Mouse (Mus musculus) midbrain, embryonic 16.5 days (tissue): Measurements from ENCODE around the gene Adprhl2. TPM values are rescaled to one million over a fixed set of nuclear protein-coding genes. Genes with fewer than 3 reads are reported as not detected.

Experiments used
- ATAC-seq: fragments of 200-750 bp; cut with Nextera tagmentation; 2 replicates; pipeline ENCODE4 v1.8.0; 2017; ENCODE audit warnings: moderate TSS enrichment
- H3K27ac ChIP-seq: fragments of 300-500 bp; sonication (generic); 2 replicates; pipeline ENCODE4 v1.5.1; 2014; ENCODE audit warnings: mild to moderate bottlenecking, low read length, mixed read lengths
- H3K27me3 ChIP-seq: fragments of 300-500 bp; sonication (generic); 2 replicates; pipeline ENCODE4 v1.6.1; 2014; ENCODE audit warnings: low read depth, low read length, mixed read lengths; ENCODE audit not compliant: control insufficient read depth, insufficient read depth
- H3K36me3 ChIP-seq: fragments of 300-500 bp; sonication (generic); 2 replicates; pipeline ENCODE4 v1.6.1; 2014; ENCODE audit warnings: mild to moderate bottlenecking, low read length, moderate library complexity, mixed read lengths; ENCODE audit not compliant: control insufficient read depth, insufficient read depth
- H3K4me1 ChIP-seq: fragments of 300-500 bp; sonication (generic); 2 replicates; pipeline ENCODE4 v1.6.1; 2014; ENCODE audit warnings: mild to moderate bottlenecking, low read length, mixed read lengths; ENCODE audit not compliant: control insufficient read depth, insufficient read depth
- H3K4me2 ChIP-seq: fragments of 300-500 bp; sonication (generic); 2 replicates; pipeline ENCODE4 v1.6.1; 2014; ENCODE audit warnings: mild to moderate bottlenecking, low read length, mixed read lengths
- H3K4me3 ChIP-seq: fragments of 300-500 bp; sonication (generic); 2 replicates; pipeline ENCODE4 v1.5.1; 2014; ENCODE audit warnings: low read depth, mild to moderate bottlenecking, low read length, moderate library complexity, mixed read lengths
- H3K9ac ChIP-seq: fragments of 300-500 bp; sonication (generic); 2 replicates; pipeline ENCODE4 v1.6.1; 2014; ENCODE audit warnings: low read depth, low read length, mixed read lengths
- H3K9me3 ChIP-seq: fragments of 300-500 bp; sonication (generic); replicated peaks from 2 replicates; pipeline ENCODE4 v1.6.1; 2014; ENCODE audit warnings: mild to moderate bottlenecking, low read length, mixed read lengths; ENCODE audit not compliant: control insufficient read depth, poor library complexity, severe bottlenecking
- WGBS: fragments of 180-500 bp; shearing (Covaris S2); extraction: QIAGEN DNeasy Blood & Tissue Kit; methylation state at CpG from one replicate; pipeline ENCODE4 v1.1.7; 2014; 5-methylcytosine and 5-hydroxymethylcytosine counted together
- polyA plus RNA-seq: library from polyadenylated mRNA; unstranded; fragments of >200 nt; fragmentation: Nextera tagmentation; extraction: Ambion mirVana; gene quantifications from 2 replicates; pipeline ENCODE4 v1.2.1, GENCODE M21; 2015

The Adprhl2 gene
- polyA plus RNA-seq, 1 experiment from 2014 or later = 83.9 TPM

DNA sequence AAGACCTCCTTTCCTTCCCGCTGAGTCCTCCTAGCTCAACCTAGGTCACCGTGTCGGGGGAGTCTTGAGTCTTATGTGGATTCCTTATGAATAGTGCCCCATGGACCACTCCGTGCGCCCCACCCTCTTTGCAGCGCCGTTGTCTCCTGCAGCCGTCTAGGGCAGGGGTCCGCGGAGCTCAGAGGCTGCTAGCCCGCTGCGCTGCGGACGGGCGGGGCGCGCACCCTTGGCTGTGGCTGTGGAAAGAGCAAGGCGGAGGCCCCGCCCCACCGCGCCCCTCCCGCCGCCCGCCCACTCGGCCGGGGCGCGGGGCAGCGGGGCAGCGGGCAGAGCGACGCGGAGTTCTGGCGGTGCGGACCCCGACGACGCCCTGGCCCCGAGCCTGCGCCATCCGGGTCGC, 35.0 kb downstream of the Adprhl2 start, which contains the start of gene Col8a2:
Gene Col8a2, plus strand, starts transcription at position 302 of the 400 bp plus-strand sequence.
- peak within 1 kb of the TSS; percentile 42 for H3K4me2 ChIP-seq
- peak within 1 kb of the TSS; percentile 32; the same call in 1 of the 2 replicates for H3K9ac ChIP-seq
- peak within 1 kb of the TSS; percentile 22; the same call in 1 of the 2 replicates for H3K4me3 ChIP-seq
- WGBS = 3% methylated on average over 20 of the region's 42 CpGs
- no peak for ATAC-seq
- no peak within 1 kb of the TSS for H3K27ac ChIP-seq
- peaks cover 3% of the 10 kb centered on the region; the same call in 1 of the 2 replicates for H3K4me1 ChIP-seq
- H3K36me3 ChIP-seq = no peaks in the 10 kb centered on the region
- no peaks in the 10 kb centered on the region for H3K9me3 ChIP-seq
- H3K27me3 ChIP-seq = peaks cover 38% of the 10 kb centered on the region

DNA sequence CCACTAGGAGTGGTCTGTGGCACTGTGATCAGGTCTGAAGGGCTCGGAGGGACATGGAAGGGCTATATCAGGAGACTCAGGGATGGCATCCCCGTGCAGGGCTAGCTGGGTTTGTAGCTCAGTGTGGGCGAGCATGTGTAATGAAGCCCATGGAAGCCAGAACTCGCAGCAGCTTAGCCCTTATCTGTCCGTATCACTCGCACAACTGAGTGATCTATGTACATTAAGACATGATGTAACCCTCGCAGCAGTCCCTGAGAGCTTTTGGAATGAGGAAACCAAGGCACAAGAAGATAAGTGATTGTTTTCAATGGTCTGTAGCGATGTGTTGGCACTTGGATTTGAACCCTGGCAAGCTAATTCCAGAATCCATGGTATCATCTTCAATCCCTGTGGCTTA, 37.9 kb downstream of the Adprhl2 start:
- ATAC-seq = no peak
- H3K9ac ChIP-seq = no peak overlapping the region
- H3K27ac ChIP-seq = no peak overlapping the region
- no peak overlapping the region for H3K4me2 ChIP-seq
- peaks cover 37% of the 10 kb centered on the region for H3K27me3 ChIP-seq
- peaks cover 3% of the 10 kb centered on the region; the same call in 1 of the 2 replicates for H3K4me1 ChIP-seq
- no peaks in the 10 kb centered on the region for H3K9me3 ChIP-seq
- no peak overlapping the region for H3K4me3 ChIP-seq
- 90% methylated on average over 8 of the region's 8 CpGs for WGBS
- no peaks in the 10 kb centered on the region for H3K36me3 ChIP-seq

DNA sequence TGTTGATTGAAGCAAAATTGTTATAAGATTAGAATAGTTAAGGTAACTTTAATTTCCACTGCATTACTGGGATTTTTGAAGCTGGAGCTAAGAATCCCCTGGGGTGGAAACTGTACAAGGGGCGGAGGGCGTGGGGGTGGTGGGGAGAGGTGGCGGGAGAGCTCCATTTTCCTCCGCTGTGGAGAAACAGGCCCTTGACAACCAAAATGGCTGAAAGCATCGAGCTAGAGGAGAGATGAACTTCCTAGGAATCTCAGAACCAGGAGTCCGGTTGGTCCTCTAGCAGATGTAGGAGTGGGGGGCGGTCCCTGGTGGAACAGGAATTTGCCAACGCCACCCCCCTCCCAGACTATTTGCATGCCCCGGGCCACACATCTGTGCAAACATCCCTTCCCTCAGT, 39.8 kb downstream of the Adprhl2 start:
- Histone ChIP-seq H3K27me3 (peaks cover 20% of the 10 kb centered on the region), H3K9ac (no peak overlapping the region), H3K27ac (no peak overlapping the region), H3K4me3 (no peak overlapping the region), H3K4me2 (no peak overlapping the region), H3K4me1 (peaks cover 3% of the 10 kb centered on the region; the same call in 1 of the 2 replicates), H3K36me3 (no peaks in the 10 kb centered on the region), H3K9me3 (no peaks in the 10 kb centered on the region)
- WGBS = 71% methylated on average over 9 of the region's 9 CpGs
- no peak for ATAC-seq

DNA sequence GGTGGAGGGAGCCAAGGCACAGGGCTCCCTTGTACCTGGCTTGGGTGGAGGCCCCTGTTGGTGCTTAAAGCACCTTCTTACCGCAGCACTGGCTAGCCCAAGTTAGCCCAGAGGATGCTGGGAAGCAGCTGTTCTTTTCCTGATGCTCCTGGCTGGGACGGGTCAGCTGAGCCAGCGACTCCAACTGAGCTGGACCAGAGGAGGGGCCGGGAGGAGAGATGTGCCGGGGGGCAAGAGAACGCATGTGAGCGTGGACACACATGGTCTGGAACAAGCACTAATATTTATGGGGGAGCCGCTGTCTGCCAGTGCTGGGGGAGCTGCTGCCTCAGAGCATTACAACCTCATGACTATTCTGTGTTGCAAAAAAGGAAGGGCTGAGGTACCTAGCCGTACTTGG, 42.5 kb downstream of the Adprhl2 start:
- H3K4me1 ChIP-seq = no peaks in the 10 kb centered on the region
- ATAC-seq = no peak
- H3K4me2 ChIP-seq = no peak overlapping the region
- H3K4me3 ChIP-seq = no peak overlapping the region
- H3K27ac ChIP-seq = no peak overlapping the region
- 64% methylated on average over 9 of the region's 9 CpGs for WGBS
- no peaks in the 10 kb centered on the region for H3K9me3 ChIP-seq
- H3K36me3 ChIP-seq = peaks cover 7% of the 10 kb centered on the region
- 0 out of 2 replicates have a peak, but pooled peaks cover under 1% of the 10 kb centered on the region for H3K27me3 ChIP-seq
- H3K9ac ChIP-seq = no peak overlapping the region

DNA sequence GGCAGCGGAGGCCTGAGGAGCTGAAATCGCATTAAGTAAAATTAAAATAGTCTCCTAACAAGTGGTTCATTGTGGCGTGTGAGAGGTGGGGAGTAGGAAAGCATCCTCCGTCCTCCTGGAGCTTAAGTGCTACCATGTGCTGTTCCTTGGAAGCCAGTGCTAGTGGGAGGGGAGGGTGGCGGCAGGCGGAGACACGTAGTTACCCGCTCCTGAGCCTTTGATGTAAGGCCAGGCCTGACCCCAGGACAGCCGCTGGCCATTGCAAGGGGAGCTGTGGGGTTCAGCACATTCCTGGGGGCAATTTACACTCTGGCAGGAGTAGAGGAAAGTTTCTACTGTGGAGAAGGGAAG, 43.0 kb downstream of the Adprhl2 start:
- Histone ChIP-seq H3K36me3 (peaks cover 10% of the 10 kb centered on the region), H3K27ac (no peak overlapping the region), H3K9ac (no peak overlapping the region), H3K27me3 (no peaks in the 10 kb centered on the region), H3K4me2 (no peak overlapping the region), H3K4me1 (no peaks in the 10 kb centered on the region), H3K4me3 (no peak overlapping the region), H3K9me3 (no peaks in the 10 kb centered on the region)
- ATAC-seq = no peak
- 36% methylated on average over 9 of the region's 9 CpGs for WGBS

DNA sequence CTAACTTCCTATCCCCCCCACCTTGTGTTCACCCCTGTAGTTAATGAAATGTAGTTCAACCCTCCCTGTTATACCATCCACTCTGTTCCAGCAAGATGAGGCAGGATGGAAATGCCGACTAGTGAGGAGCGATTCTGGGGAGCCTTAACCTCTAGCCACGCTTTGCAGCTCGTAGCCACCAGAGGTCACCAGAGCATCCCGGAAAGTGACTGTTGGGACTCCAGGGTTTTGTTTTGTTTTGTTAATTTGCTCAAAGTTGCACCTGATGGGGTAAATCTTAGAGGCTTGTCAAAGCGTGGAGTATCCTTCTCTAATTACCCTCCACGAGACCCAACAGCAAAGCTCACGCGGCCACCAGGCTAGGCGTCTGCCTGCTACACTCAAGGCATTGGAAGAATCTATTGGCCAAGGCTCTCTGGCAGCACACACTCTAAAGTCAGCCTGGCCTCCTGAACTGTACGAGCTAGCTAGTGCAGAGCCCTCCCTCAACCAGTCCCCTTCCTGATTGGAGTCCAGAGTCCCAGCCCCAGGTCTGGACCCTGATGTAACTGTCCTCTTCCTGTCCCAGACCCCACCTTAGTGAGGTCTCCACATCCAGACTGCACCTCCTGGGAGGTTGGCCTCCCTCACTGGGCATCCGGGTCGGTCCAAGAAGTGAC, 43.5 kb downstream of the Adprhl2 start:
- Histone ChIP-seq H3K4me3 (no peak overlapping the region), H3K36me3 (peaks cover 11% of the 10 kb centered on the region), H3K9me3 (no peaks in the 10 kb centered on the region), H3K4me2 (peak overlapping the region; percentile 8; the same call in 1 of the 2 replicates), H3K9ac (no peak overlapping the region), H3K27ac (no peak overlapping the region), H3K4me1 (no peaks in the 10 kb centered on the region), H3K27me3 (no peaks in the 10 kb centered on the region)
- peak; percentile 60 for ATAC-seq
- WGBS = 6% methylated on average over 13 of the region's 13 CpGs

DNA sequence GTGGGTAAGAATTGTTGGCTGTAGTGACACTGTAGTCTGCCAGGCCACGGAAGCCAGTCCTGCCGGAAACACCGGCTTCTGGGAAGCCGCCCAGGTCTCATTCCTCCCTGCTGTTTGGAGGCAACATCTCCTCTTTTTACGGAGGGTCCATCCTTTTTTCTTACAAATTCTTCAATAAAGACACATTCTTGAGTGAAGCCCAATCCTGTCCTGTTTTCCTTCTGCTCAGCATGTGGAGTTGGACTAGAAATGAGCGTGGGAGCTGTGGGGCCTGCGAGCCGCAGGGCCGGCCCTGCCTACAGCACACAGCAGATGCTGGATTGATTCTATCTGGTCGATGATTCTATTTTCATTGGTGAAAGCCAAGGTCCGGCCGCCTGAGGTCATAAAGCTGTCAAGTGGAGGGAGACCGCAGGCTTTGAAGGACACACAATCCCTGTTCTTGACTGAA, 45.8 kb downstream of the Adprhl2 start:
- no peak for ATAC-seq
- Histone ChIP-seq H3K4me2 (no peak overlapping the region), H3K9me3 (no peaks in the 10 kb centered on the region), H3K4me1 (no peaks in the 10 kb centered on the region), H3K4me3 (no peak overlapping the region), H3K27ac (no peak overlapping the region), H3K27me3 (no peaks in the 10 kb centered on the region), H3K36me3 (peaks cover 11% of the 10 kb centered on the region), H3K9ac (no peak overlapping the region)
- WGBS = 92% methylated on average over 13 of the region's 13 CpGs

DNA sequence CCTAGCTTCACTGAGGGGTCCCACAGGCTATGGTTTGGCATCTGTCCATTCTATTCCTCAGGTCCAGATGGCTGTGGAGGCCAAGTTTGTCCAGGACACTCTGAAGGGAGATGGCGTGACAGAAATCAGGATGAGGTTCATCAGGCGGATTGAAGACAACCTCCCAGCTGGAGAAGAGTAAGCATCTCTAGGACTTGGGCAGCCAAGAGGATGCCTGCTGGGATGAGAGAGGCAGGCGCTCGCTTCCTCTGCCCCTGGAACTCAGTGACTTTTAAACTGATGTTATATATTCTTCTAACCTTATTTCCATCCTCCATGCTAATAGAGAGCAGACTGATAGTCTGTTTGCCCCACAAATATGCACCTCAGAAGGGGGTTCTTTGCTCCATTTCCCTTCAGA, 46.4 kb downstream of the Adprhl2 start:
- Histone ChIP-seq H3K4me1 (no peaks in the 10 kb centered on the region), H3K36me3 (peaks cover 11% of the 10 kb centered on the region), H3K4me2 (no peak overlapping the region), H3K27ac (no peak overlapping the region), H3K9ac (no peak overlapping the region), H3K9me3 (no peaks in the 10 kb centered on the region), H3K27me3 (no peaks in the 10 kb centered on the region), H3K4me3 (no peak overlapping the region)
- ATAC-seq = no peak
- WGBS = 97% methylated on average over 4 of the region's 4 CpGs

DNA sequence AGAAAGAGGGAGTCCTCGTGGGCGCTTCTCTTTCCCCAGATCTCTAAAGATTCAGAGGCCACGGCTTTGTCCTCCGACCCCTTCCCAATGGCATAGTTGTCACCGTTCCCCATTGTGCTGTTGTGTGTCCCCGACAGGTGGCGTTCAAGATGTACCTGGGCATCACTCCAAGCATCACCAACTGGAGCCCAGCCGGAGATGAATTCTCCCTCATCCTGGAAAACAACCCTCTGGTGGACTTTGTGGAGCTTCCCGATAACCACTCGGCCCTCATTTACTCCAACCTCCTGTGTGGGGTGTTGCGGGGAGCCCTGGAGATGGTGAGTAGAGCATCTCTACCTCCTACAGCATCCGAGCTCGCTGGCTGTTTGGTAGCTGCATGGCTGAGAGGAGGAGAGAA, 47.8 kb downstream of the Adprhl2 start:
- WGBS = 78% methylated on average over 13 of the region's 13 CpGs
- no peak for ATAC-seq
- Histone ChIP-seq H3K27me3 (no peaks in the 10 kb centered on the region), H3K9ac (0 out of 2 replicates have a peak overlapping the region, but pooled peaks have one; percentile 1), H3K4me3 (no peak overlapping the region), H3K27ac (no peak overlapping the region), H3K4me2 (no peak overlapping the region), H3K9me3 (no peaks in the 10 kb centered on the region), H3K36me3 (peaks cover 11% of the 10 kb centered on the region), H3K4me1 (no peaks in the 10 kb centered on the region)
